Comparison of ENCODE assay signal across 7 mouse cellular contexts in the genomic region with DNA sequence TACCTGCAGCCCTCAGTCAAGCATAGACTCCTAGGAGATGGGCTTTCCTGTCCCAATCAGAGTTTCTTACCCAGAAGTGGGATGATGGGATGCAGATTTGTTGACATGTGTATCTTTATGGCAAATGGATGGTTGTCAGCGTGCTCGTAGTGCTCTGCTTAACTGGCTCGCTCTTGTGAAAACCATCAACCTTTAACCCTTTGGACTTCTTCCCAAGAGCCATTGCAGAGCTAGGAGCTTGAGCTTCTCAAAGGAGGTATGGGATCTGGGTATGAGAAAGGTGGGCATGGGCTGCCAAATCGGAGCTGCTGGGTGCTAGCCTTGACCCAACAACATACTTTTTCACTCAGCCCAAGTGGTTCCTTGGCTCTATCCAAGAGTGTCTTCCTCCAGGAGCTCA.
"Had no signal": no experiment of that assay in that cellular context is flagged by ENCODE, and none has a peak within 500 bp of the region (broad histone marks: within the 10 kb centered on the region; RNA-seq: fewer than 3 reads in every experiment).

No protein-coding gene starts in this region.

- DNase-seq: lung, adult 2 months; lung, postnatal 14 days; lung, postnatal 36 days; right cerebral cortex, postnatal 14 days; thymus, adult 2 months; thymus, postnatal 25 days; thymus, postnatal 4 days had no signal
